Mouse (Mus musculus) spleen, adult 2 months (tissue): ENCODE results near the gene Gnpat. TPM values are rescaled to one million over a fixed set of nuclear protein-coding genes. Genes with fewer than 3 reads are reported as not detected.

ENCODE experiments used
- DNase-seq, 2 experiments: peaks; one replicate each; pipeline versions ENCODE4 v3.0.0 to v3.0.0-alpha.2; 2012 to 2021; ENCODE audit warnings: low spot score in 2 of 2, low read depth in 1 of 2
- H3K27ac ChIP-seq: fragments of 200-500 bp; 2 replicates; pipeline ENCODE4 v1.5.1; 2012; ENCODE audit warnings: low read length, inconsistent platforms; ENCODE audit not compliant: insufficient read depth
- H3K27me3 ChIP-seq: fragments of 200-500 bp; 2 replicates; pipeline ENCODE4 v1.6.1; 2012; ENCODE audit warnings: mild to moderate bottlenecking, moderate library complexity, low read length, inconsistent platforms; ENCODE audit not compliant: control insufficient read depth, insufficient read depth
- H3K36me3 ChIP-seq: fragments of 200-500 bp; 2 replicates; pipeline ENCODE4 v1.6.1; 2012; ENCODE audit warnings: mild to moderate bottlenecking, low read length, inconsistent platforms; ENCODE audit not compliant: control insufficient read depth, insufficient read depth
- H3K4me1 ChIP-seq: fragments of 200-500 bp; 2 replicates; pipeline ENCODE4 v1.6.1; 2011; ENCODE audit warnings: inconsistent platforms; ENCODE audit not compliant: control insufficient read depth, insufficient read depth, insufficient read length
- H3K4me3 ChIP-seq: fragments of 200-500 bp; 2 replicates; pipeline ENCODE4 v1.5.1; 2011; ENCODE audit warnings: mild to moderate bottlenecking, inconsistent platforms; ENCODE audit not compliant: insufficient read depth, insufficient read length; ENCODE audit errors: extremely low read depth
- CTCF ChIP-seq: fragments of 200-500 bp; IDR thresholded peaks from 2 replicates; pipeline ENCODE4 v1.5.1; 2011; ENCODE audit warnings: mild to moderate bottlenecking, inconsistent platforms; ENCODE audit not compliant: insufficient read depth, insufficient read length, insufficient replicate concordance; ENCODE audit errors: extremely low read depth
- POLR2A ChIP-seq: fragments of 200-500 bp; IDR thresholded peaks from 2 replicates; pipeline ENCODE4 v1.6.1; 2011; ENCODE audit warnings: low read depth, low read length, inconsistent platforms
- WGBS: fragments of 180-500 bp; shearing (Covaris S2); methylation state at CpG from one replicate; pipeline ENCODE4 v1.1.7; 2018; 5-methylcytosine and 5-hydroxymethylcytosine counted together
- polyA plus RNA-seq: library from polyadenylated mRNA; depleted of rRNA; stranded (reverse); fragments of >200 nt; gene quantifications from 2 replicates; pipeline ENCODE4 v1.2.3, GENCODE M21; 2012; rRNA removed

Gnpat gene
- polyA plus RNA-seq, 1 experiment: 36.0 TPM

DNA sequence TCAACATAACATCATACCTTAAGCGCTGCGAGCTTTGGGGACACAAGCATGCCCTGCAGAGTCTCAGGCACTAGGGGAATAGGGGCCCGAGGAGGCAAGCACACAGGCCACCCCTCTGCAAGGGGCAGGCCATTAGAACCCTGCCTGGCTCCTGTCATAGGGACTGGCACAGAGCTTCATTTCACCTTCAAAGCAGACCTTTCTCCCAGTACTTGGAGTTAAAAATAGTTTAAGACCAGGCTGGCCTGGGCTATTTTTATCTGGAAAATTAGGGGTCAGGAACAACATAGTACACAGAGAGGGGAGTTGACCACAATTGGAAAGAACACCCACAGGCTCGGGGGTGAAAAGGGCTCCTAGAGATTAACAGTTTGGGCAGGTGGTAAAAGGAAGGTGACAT lies 74.5 kb downstream of the Gnpat start:
- H3K36me3 ChIP-seq: no peaks in the 10 kb centered on the region
- TF ChIP-seq POLR2A (no peak), CTCF (no peak)

More for the DNA sequence above, 74.5 kb downstream of the Gnpat start:
- DNase-seq: no peak
- no peak overlapping the region for H3K4me3 ChIP-seq
- 86% methylated on average over 4 of the region's 4 CpGs for WGBS
- no peak overlapping the region for H3K27ac ChIP-seq
- H3K27me3 ChIP-seq: no peaks in the 10 kb centered on the region
- no peaks in the 10 kb centered on the region; the same call in 1 of the 2 replicates for H3K4me1 ChIP-seq

Other genes starting within 250 kb of the Gnpat start
- gene 2310022B05Rik, start 199.7 kb upstream of the Gnpat start, polyA plus RNA-seq: 31.6 and 40.7 TPM in 2 replicates
- 18.5 and 21.1 TPM in 2 replicates for gene Ttc13, start 141.1 kb upstream of the Gnpat start, polyA plus RNA-seq
- gene Arv1, start 140.9 kb upstream of the Gnpat start, polyA plus RNA-seq: 18.0 and 19.4 TPM in 2 replicates
- gene Fam89a, start 111.2 kb upstream of the Gnpat start, polyA plus RNA-seq: 1.2 and 1.5 TPM in 2 replicates
- gene Trim67, start 69.9 kb upstream of the Gnpat start, polyA plus RNA-seq: 0.02 TPM in 1 of 2 replicates, not detected in the other
- gene 2810004N23Rik, start 87 bp downstream of the Gnpat start, polyA plus RNA-seq: 8.0 and 8.2 TPM in 2 replicates
- 6.5 and 10.5 TPM in 2 replicates for gene Exoc8, start 34.7 kb downstream of the Gnpat start, polyA plus RNA-seq
- 11.2 and 14.5 TPM in 2 replicates for gene Sprtn, start 34.9 kb downstream of the Gnpat start, polyA plus RNA-seq
- gene Egln1, start 86.3 kb downstream of the Gnpat start, polyA plus RNA-seq: 12.1 and 15.2 TPM in 2 replicates
- 21.0 and 22.7 TPM in 2 replicates for gene Tsnax, start 150.0 kb downstream of the Gnpat start, polyA plus RNA-seq
- gene Disc1, start 191.2 kb downstream of the Gnpat start, polyA plus RNA-seq: 1.6 and 1.8 TPM in 2 replicates